Mouse (Mus musculus) liver, adult (tissue): Measurements from ENCODE around the gene Ntn4.

Experiments used
- GATA4 ChIP-seq: IDR thresholded peaks from 2 replicates; pipeline ENCODE4 v1.6.1; 2014; ENCODE audit warnings: mild to moderate bottlenecking, low read length; ENCODE audit not compliant: insufficient replicate concordance

Ntn4 gene

GRCm38 (mm10) chr10:93721625-93722337, 81.3 kb downstream of the Ntn4 start:
- TF ChIP-seq GATA4 = no peak

GRCm38 (mm10) chr10:93723942-93724542, 83.6 kb downstream of the Ntn4 start:
- TF ChIP-seq GATA4 = no peak

DNA sequence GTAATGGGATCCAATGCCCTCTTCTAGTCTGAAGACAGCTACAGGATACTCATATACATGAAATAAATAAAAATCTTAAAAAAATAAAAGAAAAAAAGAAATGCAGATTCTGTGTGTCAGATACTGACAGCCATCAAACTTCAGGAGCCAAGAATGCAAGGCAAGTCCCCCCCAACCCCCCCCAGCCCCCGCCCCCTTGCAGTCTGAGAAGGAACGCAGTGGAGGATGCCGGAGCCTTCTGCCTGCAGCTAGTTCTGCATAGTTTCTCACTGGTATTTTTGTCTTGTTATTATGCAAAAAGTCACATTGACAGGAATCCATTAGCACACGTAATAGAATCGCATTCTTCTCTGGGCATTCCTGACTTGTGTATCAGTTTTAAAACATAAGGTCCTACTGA, 87.7 kb downstream of the Ntn4 start:
- TF ChIP-seq GATA4 = no peak

GRCm38 (mm10) chr10:93730514-93730913, 90.0 kb downstream of the Ntn4 start:
- TF ChIP-seq GATA4 = no peak

DNA sequence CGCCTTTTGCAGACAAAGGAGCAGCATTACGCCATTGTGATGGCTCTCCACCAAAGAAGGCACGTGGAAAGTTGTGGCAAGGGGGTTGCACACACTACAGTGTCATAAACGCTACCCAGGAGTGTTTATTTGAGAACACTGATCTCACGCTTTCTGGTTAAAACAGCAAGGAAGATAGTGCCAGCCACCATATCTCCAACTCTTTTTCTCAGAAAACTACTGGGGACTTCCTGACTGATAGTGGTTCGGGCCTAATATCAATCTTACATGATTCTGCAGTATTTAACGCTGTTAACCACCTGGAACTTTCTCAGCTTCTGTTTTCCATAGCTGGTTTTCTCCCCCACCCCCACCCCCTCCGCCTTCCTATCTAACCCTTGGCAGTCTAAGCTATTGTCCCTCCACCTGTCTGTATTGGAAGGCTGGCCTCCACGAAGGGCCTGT, 90.8 kb downstream of the Ntn4 start:
- no peak for TF ChIP-seq GATA4

DNA sequence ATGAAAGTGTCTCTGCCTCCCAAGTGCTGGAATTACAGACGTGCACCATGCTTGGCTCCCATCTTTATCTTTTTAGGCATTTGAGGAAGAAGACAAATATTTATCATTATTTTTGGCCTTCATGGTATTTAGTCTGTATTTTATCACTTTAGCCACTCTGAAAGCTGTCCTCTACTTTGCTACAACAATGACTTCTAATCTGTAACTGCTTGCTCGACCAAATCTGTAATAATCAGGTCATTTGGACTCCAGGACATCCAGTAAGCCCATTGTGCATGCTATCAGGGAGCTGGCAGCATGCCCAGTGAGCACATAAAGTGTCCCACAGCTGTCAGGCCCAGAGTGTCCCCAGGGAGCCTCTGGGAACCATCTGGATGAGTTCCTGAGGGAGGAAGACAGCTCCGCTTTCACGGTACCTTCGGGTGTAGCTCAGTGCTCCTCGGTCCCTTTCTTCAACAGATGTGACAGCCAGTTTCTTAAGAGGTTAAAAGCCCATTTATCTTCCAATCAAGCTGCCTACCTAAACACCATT, 95.7 kb downstream of the Ntn4 start:
- peak; percentile 98 for TF ChIP-seq GATA4

GRCm38 (mm10) chr10:93737080-93737479, 96.6 kb downstream of the Ntn4 start:
- TF ChIP-seq GATA4 = no peak

- TF ChIP-seq GATA4 = no peak
Observed at GRCm38 (mm10) chr10:93741446-93742096, 101.1 kb downstream of the Ntn4 start.

DNA sequence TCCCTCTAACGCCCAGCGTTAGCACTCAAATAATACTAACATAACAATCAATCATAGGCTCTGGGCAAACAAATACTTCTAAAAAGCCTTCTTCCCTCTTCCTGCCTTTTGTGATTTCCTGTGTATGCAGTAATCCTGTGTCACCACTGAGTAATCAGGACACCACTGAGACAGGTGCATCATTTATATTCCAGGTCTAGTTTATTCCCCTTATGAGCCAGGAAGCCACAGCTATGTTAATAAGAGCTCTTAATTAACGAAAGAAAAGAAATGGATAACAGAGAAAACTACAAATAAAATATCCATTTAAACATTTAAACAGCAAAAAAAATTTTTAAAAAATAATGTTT, 101.6 kb downstream of the Ntn4 start:
- TF ChIP-seq GATA4 = no peak

DNA sequence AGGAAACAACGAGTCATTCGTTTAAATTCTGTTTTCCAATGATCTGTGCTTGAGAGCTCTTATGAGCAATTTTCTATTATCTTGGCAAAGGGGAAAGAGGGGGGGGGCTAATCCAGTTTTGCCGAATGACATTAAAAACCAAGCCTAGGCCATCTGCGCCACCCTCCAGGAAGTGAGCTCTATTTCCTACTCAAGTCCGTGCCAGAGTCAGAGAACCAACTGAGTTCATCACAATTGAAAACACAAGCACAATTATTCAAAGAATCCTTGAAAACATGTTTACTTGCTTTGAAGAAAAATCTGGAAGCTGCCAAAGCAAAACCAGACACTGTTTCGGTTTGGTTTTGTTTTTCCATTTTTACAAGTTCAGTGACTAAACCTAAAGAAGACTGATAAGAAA, 102.1 kb downstream of the Ntn4 start:
- TF ChIP-seq GATA4 = peak; percentile 59; the same call in 1 of the 2 replicates

GRCm38 (mm10) chr10:93749267-93750192, 109.0 kb downstream of the Ntn4 start:
- TF ChIP-seq GATA4 = peak; percentile 59; the same call in 1 of the 2 replicates

GRCm38 (mm10) chr10:93751302-93751701, 110.8 kb downstream of the Ntn4 start:
- TF ChIP-seq GATA4 = no peak

DNA sequence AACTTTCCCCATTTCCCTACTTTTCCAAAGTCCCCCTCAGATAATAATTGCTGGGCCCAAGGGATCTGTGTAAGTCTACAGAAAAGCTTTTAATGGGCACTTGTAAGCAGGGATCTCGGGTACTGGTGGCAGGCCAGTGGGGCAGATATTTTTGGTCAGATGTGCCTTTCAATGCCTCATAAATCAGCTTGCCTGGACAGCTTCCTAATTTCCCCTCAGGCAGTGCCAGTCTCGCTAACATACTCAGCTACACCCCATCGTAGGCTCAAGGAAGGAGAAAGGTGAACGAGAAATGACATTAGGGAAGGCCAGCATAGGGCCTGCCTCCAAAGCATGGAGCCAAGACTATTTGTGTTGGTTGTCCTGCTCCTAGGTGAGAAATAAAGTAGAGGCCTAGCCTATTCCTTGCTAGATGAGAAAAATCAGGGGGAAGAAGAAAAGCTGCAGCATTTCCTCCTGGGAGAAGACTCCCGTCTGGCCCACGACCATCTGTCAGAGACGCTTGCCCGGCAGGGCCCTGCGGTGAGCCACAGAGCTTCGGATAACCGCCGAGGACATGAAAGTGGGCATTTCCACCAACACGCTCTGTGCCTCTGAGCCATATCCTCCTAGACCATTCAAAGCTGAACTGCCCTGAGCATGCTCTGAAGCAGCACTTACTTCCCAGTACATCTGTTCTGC, 113.4 kb downstream of the Ntn4 start:
- no peak for TF ChIP-seq GATA4

DNA sequence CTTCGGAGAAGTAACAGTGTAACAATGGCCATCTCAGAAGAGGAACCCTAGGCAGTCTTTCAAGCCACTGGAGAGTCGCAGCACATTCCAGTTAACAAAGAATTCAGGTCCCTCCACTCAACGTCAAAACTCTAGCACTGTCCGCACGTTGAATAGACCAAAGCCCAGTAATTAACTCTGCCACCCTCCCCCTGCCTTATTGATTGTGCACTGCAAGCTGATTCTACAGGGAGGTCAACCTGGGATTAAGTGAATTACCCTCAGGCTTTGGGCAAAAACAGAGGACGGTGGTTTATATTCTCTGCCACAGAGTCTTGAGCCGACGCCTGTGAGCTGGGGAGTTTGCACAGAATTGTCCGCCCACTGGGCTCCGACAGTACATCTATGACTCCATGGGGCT, 115.7 kb downstream of the Ntn4 start:
- no peak for TF ChIP-seq GATA4
